Mouse (Mus musculus) MEL (cell line): ENCODE results near the gene Pinlyp. TPM values are rescaled to one million over a fixed set of nuclear protein-coding genes. Genes with fewer than 3 reads are reported as not detected.

Experiments used
- DNase-seq: peaks from one replicate; pipeline ENCODE4 v3.0.0; 2011; ENCODE audit warnings: low read depth, low spot score
- H3K27ac ChIP-seq: 2 replicates; pipeline ENCODE4 v1.5.1; 2012; ENCODE audit warnings: low read depth, mild to moderate bottlenecking, control low read depth, low read length, moderate library complexity; ENCODE audit not compliant: control insufficient read depth
- H3K27me3 ChIP-seq, 2 experiments: fragments of 150-350 bp in 1 of 2; sonication (generic) in 1 of 2; 2 replicates each; pipeline ENCODE4 v1.6.1; 2012; ENCODE audit warnings: low read length in 2 of 2, mild to moderate bottlenecking in 2 of 2, improper control_type of control experiment in 1 of 2, moderate library complexity in 1 of 2; ENCODE audit not compliant: insufficient read depth in 2 of 2, control insufficient read depth in 1 of 2
- H3K36me3 ChIP-seq, 2 experiments: 2 replicates each; pipeline ENCODE4 v1.6.1; 2012 to 2014; ENCODE audit warnings: low read length in 2 of 2, improper control_type of control experiment in 1 of 2, inconsistent platforms in 1 of 2, mild to moderate bottlenecking in 1 of 2; ENCODE audit not compliant: insufficient read depth in 2 of 2, control insufficient read depth in 1 of 2
- H3K4me1 ChIP-seq, 2 experiments: fragments of 150-350 bp in 1 of 2; sonication (generic) in 1 of 2; 2 replicates each; pipeline ENCODE4 v1.6.1; 2012; ENCODE audit warnings: low read length in 2 of 2, improper control_type of control experiment in 1 of 2, mild to moderate bottlenecking in 1 of 2; ENCODE audit not compliant: insufficient read depth in 2 of 2, control insufficient read depth in 1 of 2
- H3K4me3 ChIP-seq, 2 experiments: fragments of 150-350 bp in 1 of 2; sonication (generic) in 1 of 2; 2 replicates each; pipeline ENCODE4 v1.5.1; 2012; ENCODE audit warnings: low read depth in 2 of 2, low read length in 2 of 2, mild to moderate bottlenecking in 2 of 2, moderate library complexity in 2 of 2, control low read depth in 1 of 2, improper control_type of control experiment in 1 of 2; ENCODE audit not compliant: control insufficient read depth in 1 of 2, insufficient read depth in 1 of 2
- H3K79me2 ChIP-seq: 2 replicates; pipeline ENCODE4 v1.6.1; 2012; ENCODE audit warnings: mild to moderate bottlenecking, low read length, moderate library complexity; ENCODE audit not compliant: control insufficient read depth, poor library complexity, insufficient read depth
- H3K9ac ChIP-seq: 2 replicates; pipeline ENCODE4 v1.6.1; 2012; ENCODE audit warnings: low read depth, mild to moderate bottlenecking, control low read depth, low read length, moderate library complexity; ENCODE audit not compliant: control insufficient read depth, poor library complexity, severe bottlenecking
- H3K9me3 ChIP-seq: fragments of 150-350 bp; sonication (generic); replicated peaks from 2 replicates; pipeline ENCODE4 v1.6.1; 2012; ENCODE audit warnings: mild to moderate bottlenecking, low read length, improper control_type of control experiment, moderate library complexity; ENCODE audit not compliant: insufficient read depth
- CHD1 ChIP-seq: IDR thresholded peaks from 2 replicates; pipeline ENCODE4 v1.6.1; 2012; ENCODE audit warnings: low read depth, mild to moderate bottlenecking, inconsistent platforms, low read length, improper control_type of control experiment
- CTCF ChIP-seq, 3 experiments: IDR thresholded peaks in 2 of 3; conservative IDR thresholded peaks in 1 of 3; 2 replicates each; pipeline ENCODE4 v1.5.1; 2011 to 2012; ENCODE audit warnings: low read length in 3 of 3, low read depth in 2 of 3, mild to moderate bottlenecking in 2 of 3, improper control_type of control experiment in 1 of 3, inconsistent platforms in 1 of 3, mixed read lengths in 1 of 3, moderate library complexity in 1 of 3; ENCODE audit not compliant: control insufficient read depth in 1 of 3, insufficient read depth in 1 of 3, poor library complexity in 1 of 3, severe bottlenecking in 1 of 3
- ELF1 ChIP-seq: IDR thresholded peaks from 2 replicates; pipeline ENCODE4 v1.6.1; 2014; ENCODE audit warnings: low read depth, mild to moderate bottlenecking, inconsistent platforms, low read length, improper control_type of control experiment, moderate library complexity
- GABPA ChIP-seq: IDR thresholded peaks from 2 replicates; pipeline ENCODE4 v1.6.1; 2012; ENCODE audit warnings: low read depth, mild to moderate bottlenecking, inconsistent platforms, low read length, improper control_type of control experiment, moderate library complexity
- GATA1 ChIP-seq: IDR thresholded peaks from 2 replicates; pipeline ENCODE4 v1.6.1; 2011; ENCODE audit warnings: low read depth, low read length, improper control_type of control experiment
- HCFC1 ChIP-seq: IDR thresholded peaks from 2 replicates; pipeline ENCODE4 v1.6.1; 2012; ENCODE audit warnings: low read depth, mild to moderate bottlenecking, inconsistent platforms, low read length, improper control_type of control experiment, moderate library complexity
- KAT2A ChIP-seq: conservative IDR thresholded peaks from 2 replicates; pipeline ENCODE4 v1.6.1; 2012; ENCODE audit warnings: low read depth, low read length, improper control_type of control experiment, inconsistent platforms
- MAX ChIP-seq: IDR thresholded peaks from 2 replicates; pipeline ENCODE4 v1.6.1; 2011; ENCODE audit warnings: low read length, improper control_type of control experiment
- MAZ ChIP-seq: IDR thresholded peaks from 2 replicates; pipeline ENCODE4 v1.6.1; 2012; ENCODE audit warnings: low read depth, mild to moderate bottlenecking, inconsistent platforms, low read length, improper control_type of control experiment
- MEF2A ChIP-seq: IDR thresholded peaks from 2 replicates; pipeline ENCODE4 v1.6.1; 2014; ENCODE audit warnings: low read depth, mild to moderate bottlenecking, inconsistent platforms, low read length, improper control_type of control experiment; ENCODE audit not compliant: poor library complexity, insufficient replicate concordance, severe bottlenecking; ENCODE audit errors: extremely low read depth
- MXI1 ChIP-seq: IDR thresholded peaks from 2 replicates; pipeline ENCODE4 v1.6.1; 2011; ENCODE audit warnings: mild to moderate bottlenecking, low read depth, low read length, improper control_type of control experiment
- TAL1 ChIP-seq: IDR thresholded peaks from 2 replicates; pipeline ENCODE4 v1.6.1; 2012; ENCODE audit warnings: mild to moderate bottlenecking, inconsistent platforms, low read length, moderate library complexity, mixed read lengths
- TBP ChIP-seq: IDR thresholded peaks from 2 replicates; pipeline ENCODE4 v1.8.0; 2011; ENCODE audit warnings: low read depth, low read length, improper control_type of control experiment
- TCF12 ChIP-seq: IDR thresholded peaks from 2 replicates; pipeline ENCODE4 v1.6.1; 2014; ENCODE audit warnings: low read depth, mild to moderate bottlenecking, inconsistent platforms, low read length, improper control_type of control experiment, moderate library complexity
- UBTF ChIP-seq: IDR thresholded peaks from 2 replicates; pipeline ENCODE4 v1.6.1; 2012; ENCODE audit warnings: low read depth, mild to moderate bottlenecking, inconsistent platforms, low read length, improper control_type of control experiment, moderate library complexity, borderline replicate concordance; ENCODE audit not compliant: insufficient read depth
- USF1 ChIP-seq: IDR thresholded peaks from 2 replicates; pipeline ENCODE4 v1.6.1; 2014; ENCODE audit warnings: low read depth, mild to moderate bottlenecking, inconsistent platforms, low read length, improper control_type of control experiment, moderate library complexity
- ZC3H11A ChIP-seq: IDR thresholded peaks from 2 replicates; pipeline ENCODE4 v1.6.1; 2012; ENCODE audit warnings: low read depth, mild to moderate bottlenecking, inconsistent platforms, low read length, improper control_type of control experiment
- ZMIZ1 ChIP-seq: IDR thresholded peaks from 2 replicates; pipeline ENCODE4 v1.6.1; 2012; ENCODE audit warnings: low read depth, mild to moderate bottlenecking, inconsistent platforms, low read length, improper control_type of control experiment, moderate library complexity
- ZNF384 ChIP-seq: IDR thresholded peaks from 2 replicates; pipeline ENCODE4 v1.6.1; 2012; ENCODE audit warnings: low read depth, mild to moderate bottlenecking, inconsistent platforms, low read length, improper control_type of control experiment
- polyA plus RNA-seq, 2 experiments: library from polyadenylated mRNA; stranded (reverse) in 1 of 2; unstranded in 1 of 2; fragments of >175 nt in 1 of 2; fragments of >200 nt in 1 of 2; gene quantifications; 2 replicates each; pipeline versions ENCODE4 v1.2.1 to v1.2.4; 2012; ENCODE audit warnings: low replicate concordance in 2 of 2, low read depth in 1 of 2; ENCODE audit not compliant: insufficient read length in 2 of 2, insufficient read depth in 1 of 2, missing spikeins in 1 of 2
- total RNA-seq: library from RNA; depleted of rRNA; stranded (reverse); fragments of 300-350 nt; gene quantifications from 2 replicates; pipeline ENCODE4 v1.2.3, GENCODE M21; 2012

The Pinlyp gene
- total and polyA plus RNA-seq, 3 experiments: not detected

- no peak overlapping the region for H3K9ac ChIP-seq
- H3K4me1 ChIP-seq: peaks cover 0 to 2% of the 10 kb centered on the region in 2 experiments; a peak in 1 of 4 replicates
- DNase-seq: no peak
- no peaks in the 10 kb centered on the region for H3K9me3 ChIP-seq
- H3K79me2 ChIP-seq: peaks cover 11% of the 10 kb centered on the region
- TF ChIP-seq MXI1: no peak
- TF ChIP-seq TCF12: no peak
- TF ChIP-seq MAZ: no peak
- TF ChIP-seq ZNF384: no peak
- TF ChIP-seq MEF2A: no peak
- no peak for TF ChIP-seq ZC3H11A
- no peak for TF ChIP-seq MAX
- TF ChIP-seq USF1: no peak
- no peak for TF ChIP-seq TAL1
- TF ChIP-seq ZMIZ1: no peak
- no peak for TF ChIP-seq TBP
- TF ChIP-seq UBTF: no peak
- no peak for TF ChIP-seq KAT2A
- no peak for TF ChIP-seq GATA1
- TF ChIP-seq CTCF (IDR thresholded peaks at IDR 0.05 in 2 of 3, conservative IDR thresholded peaks at IDR 0.05 in 1 of 3; ENCODE audit: control insufficient read depth in 1 of 3, insufficient read depth in 1 of 3, low read depth in 2 of 3, low read length in 3 of 3, poor library complexity in 1 of 3, severe bottlenecking in 1 of 3): no peak
- TF ChIP-seq HCFC1: no peak
- TF ChIP-seq ELF1: no peak
- no peak for TF ChIP-seq CHD1
- TF ChIP-seq, all 39 proteins: peak for 0
- no peak overlapping the region for H3K4me3 ChIP-seq
- H3K27me3 ChIP-seq: no peaks in the 10 kb centered on the region
- H3K27ac ChIP-seq: no peak overlapping the region
- peaks cover 0 to 4% of the 10 kb centered on the region in 2 experiments; a peak in 1 of 4 replicates for H3K36me3 ChIP-seq
Measured at GRCm38 (mm10) chr7:24504004-24504403, 41.9 kb downstream of the Pinlyp start.

- H3K9me3 ChIP-seq: no peaks in the 10 kb centered on the region
- H3K9ac ChIP-seq: no peak overlapping the region
- TF ChIP-seq CTCF (IDR thresholded peaks at IDR 0.05 in 2 of 3, conservative IDR thresholded peaks at IDR 0.05 in 1 of 3; ENCODE audit: control insufficient read depth in 1 of 3, insufficient read depth in 1 of 3, low read depth in 2 of 3, low read length in 3 of 3, poor library complexity in 1 of 3, severe bottlenecking in 1 of 3) (peak; percentile 20 to 81 (median 56); a peak in 5 of 6 replicates), MAZ (no peak), GABPA (no peak)
- no peak overlapping the region for H3K27ac ChIP-seq
- H3K36me3 ChIP-seq: 0 out of 4 replicates have a peak, but pooled peaks cover 0 to 2% of the 10 kb centered on the region in 2 experiments
- H3K4me1 ChIP-seq: no peaks in the 10 kb centered on the region
- H3K4me3 ChIP-seq: no peak overlapping the region
- peak; percentile 31 for DNase-seq
- H3K27me3 ChIP-seq: no peaks in the 10 kb centered on the region
- H3K79me2 ChIP-seq: no peaks in the 10 kb centered on the region
Measured at GRCm38 (mm10) chr7:24501492-24501891, 44.4 kb downstream of the Pinlyp start.
